Mouse (Mus musculus) liver, adult 2 months (tissue): Measurements from ENCODE around the gene Rabgap1.

Source experiments
- CTCF ChIP-seq: fragments of 200-500 bp; IDR thresholded peaks from 2 replicates; pipeline ENCODE4 v1.5.1; 2011; ENCODE audit warnings: low read depth, low read length, control low read depth
- POLR2A ChIP-seq: fragments of 200-500 bp; IDR thresholded peaks from 2 replicates; pipeline ENCODE4 v1.6.1; 2011; ENCODE audit warnings: low read length, control low read depth; ENCODE audit not compliant: insufficient read depth; ENCODE audit errors: extremely low read depth

- TF ChIP-seq CTCF (no peak), POLR2A (no peak)
These were observed 23.2 kb downstream of the Rabgap1 start for GRCm38 (mm10) chr2:37466266-37466665.
